Mouse (Mus musculus): Measurements from ENCODE around the gene Lrrc73. TPM values are rescaled to one million over a fixed set of nuclear protein-coding genes. Genes with fewer than 3 reads are reported as not detected.

Gene Lrrc73
- polyA plus RNA-seq, 2 experiments, result 0.08 to 0.11 TPM

DNA sequence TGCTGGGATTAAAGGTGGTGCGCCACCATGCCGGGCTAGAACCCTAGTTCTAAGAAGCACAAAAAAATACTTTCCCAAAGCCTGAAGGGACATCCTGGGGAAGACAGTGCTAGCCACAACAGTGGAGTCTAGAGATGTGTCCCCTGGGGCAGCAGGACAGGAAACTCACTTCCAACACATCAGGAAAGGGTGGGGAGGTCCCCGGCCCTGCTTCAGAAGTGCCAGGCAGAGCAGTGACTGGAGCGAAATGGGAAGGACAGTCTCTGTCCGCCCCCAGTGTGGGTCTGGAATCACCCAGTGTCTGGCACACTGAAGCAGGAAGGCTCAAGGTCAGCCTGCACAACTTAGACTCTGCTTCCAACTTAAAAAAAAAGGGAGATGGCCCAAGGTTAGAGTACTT is 19.3 kb downstream of the Lrrc73 start:
- Histone ChIP-seq H3K4me1 (replicated peaks; ENCODE audit: control insufficient read depth in 2 of 2, insufficient read depth in 2 of 2, low read length in 1 of 2) (no peaks in the 10 kb centered on the region), H3K9ac (replicated peaks) (no peak overlapping the region), H3K4me2 (ENCODE audit: low read depth) (no peak overlapping the region), H3K9me3 (ENCODE audit: control insufficient read depth, low read length) (no peaks in the 10 kb centered on the region), H3K4me3 (ENCODE audit: insufficient read depth in 1 of 2, low read depth in 2 of 2, low read length in 2 of 2) (no peak overlapping the region), H3K27me3 (ENCODE audit: control insufficient read depth, insufficient read depth, low read length) (no peaks in the 10 kb centered on the region), H3K27ac (no peak overlapping the region), H3K36me3 (replicated peaks; ENCODE audit: control insufficient read depth, insufficient read depth, low read depth) (no peaks in the 10 kb centered on the region; the same call in 1 of the 2 replicates)
- WGBS (ENCODE audit: insufficient replicate concordance), result 80% methylated on average over 5 of the region's 5 CpGs
- DNase-seq (ENCODE audit: low read depth in 3 of 3, low spot score in 3 of 3) (no peak), ATAC-seq (ENCODE audit: insufficient read depth) (no peak)
- TF ChIP-seq EP300 (IDR thresholded peaks at IDR 0.05; ENCODE audit: low read depth) (no peak), CTCF (IDR thresholded peaks at IDR 0.05; ENCODE audit: low read depth) (no peak)

DNA sequence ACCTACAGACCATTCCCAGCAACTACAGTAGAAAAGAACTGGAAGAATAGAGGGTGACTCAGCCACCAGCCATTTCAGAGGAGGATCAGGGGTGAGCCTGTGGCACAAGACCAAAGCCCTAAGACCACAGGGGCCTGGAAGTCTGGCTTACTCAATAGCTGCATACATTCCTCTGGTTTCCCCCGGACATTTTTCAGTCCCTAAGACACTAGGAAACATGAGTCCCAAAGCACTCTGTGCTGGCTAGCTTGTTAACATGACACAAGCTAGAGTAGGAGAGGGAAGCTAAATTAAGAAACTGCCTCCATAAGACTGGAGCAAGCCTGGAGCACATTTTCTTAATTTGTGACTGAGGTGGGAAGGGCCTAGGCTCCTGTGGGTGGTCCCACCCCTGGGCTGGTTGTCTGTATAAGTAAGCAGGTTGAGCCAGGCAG is 20.5 kb downstream of the Lrrc73 start:
- ATAC-seq (ENCODE audit: insufficient read depth), result no peak
- Histone ChIP-seq H3K36me3 (replicated peaks; ENCODE audit: control insufficient read depth, insufficient read depth, low read depth) (peaks cover 3% of the 10 kb centered on the region; the same call in 1 of the 2 replicates), H3K4me1 (replicated peaks; ENCODE audit: control insufficient read depth in 2 of 2, insufficient read depth in 2 of 2, low read length in 1 of 2) (no peaks in the 10 kb centered on the region), H3K4me3 (ENCODE audit: insufficient read depth in 1 of 2, low read depth in 2 of 2, low read length in 2 of 2) (no peak overlapping the region), H3K9ac (replicated peaks) (no peak overlapping the region), H3K4me2 (ENCODE audit: low read depth) (no peak overlapping the region), H3K27me3 (ENCODE audit: control insufficient read depth, insufficient read depth, low read length) (no peaks in the 10 kb centered on the region), H3K27ac (no peak overlapping the region), H3K9me3 (ENCODE audit: control insufficient read depth, low read length) (no peaks in the 10 kb centered on the region)
- TF ChIP-seq EP300 (IDR thresholded peaks at IDR 0.05; ENCODE audit: low read depth), result no peak
- TF ChIP-seq CTCF (IDR thresholded peaks at IDR 0.05; ENCODE audit: low read depth), result no peak
- no peak for DNase-seq (ENCODE audit: low read depth in 3 of 3, low spot score in 3 of 3)
- 63% methylated on average over 1 of the region's 1 CpGs for WGBS (ENCODE audit: insufficient replicate concordance)

DNA sequence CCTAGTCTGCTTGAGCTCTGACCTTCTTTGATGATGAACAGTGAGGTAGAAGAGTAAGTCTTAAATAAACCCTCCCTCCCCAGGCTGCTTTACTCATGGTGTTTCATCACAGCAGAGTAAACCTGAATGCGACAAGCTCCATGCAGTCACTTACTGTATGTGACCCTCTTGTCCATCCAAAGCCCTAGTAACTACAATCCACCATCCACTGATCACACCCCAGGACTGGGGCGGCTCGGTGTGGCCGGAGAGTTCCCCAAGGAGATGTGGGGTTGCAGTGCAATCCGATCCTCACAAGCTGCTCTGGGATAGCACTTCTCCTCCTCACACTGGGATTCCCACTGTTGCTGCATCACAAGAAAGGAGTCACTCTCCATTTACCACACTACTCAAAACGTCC is 21.1 kb downstream of the Lrrc73 start:
- TF ChIP-seq CTCF (IDR thresholded peaks at IDR 0.05; ENCODE audit: low read depth), result no peak
- TF ChIP-seq EP300 (IDR thresholded peaks at IDR 0.05; ENCODE audit: low read depth), result no peak
- Histone ChIP-seq H3K4me3 (ENCODE audit: insufficient read depth in 1 of 2, low read depth in 2 of 2, low read length in 2 of 2) (no peak overlapping the region), H3K27ac (no peak overlapping the region), H3K4me2 (ENCODE audit: low read depth) (no peak overlapping the region), H3K27me3 (ENCODE audit: control insufficient read depth, insufficient read depth, low read length) (no peaks in the 10 kb centered on the region), H3K4me1 (replicated peaks; ENCODE audit: control insufficient read depth in 2 of 2, insufficient read depth in 2 of 2, low read length in 1 of 2) (no peaks in the 10 kb centered on the region), H3K9ac (replicated peaks) (no peak overlapping the region), H3K9me3 (ENCODE audit: control insufficient read depth, low read length) (no peaks in the 10 kb centered on the region), H3K36me3 (replicated peaks; ENCODE audit: control insufficient read depth, insufficient read depth, low read depth) (peaks cover 3% of the 10 kb centered on the region; the same call in 1 of the 2 replicates)
- 75% methylated on average over 6 of the region's 6 CpGs for WGBS (ENCODE audit: insufficient replicate concordance)
- ATAC-seq (ENCODE audit: insufficient read depth), result no peak
- DNase-seq (ENCODE audit: low read depth in 3 of 3, low spot score in 3 of 3), result no peak

DNA sequence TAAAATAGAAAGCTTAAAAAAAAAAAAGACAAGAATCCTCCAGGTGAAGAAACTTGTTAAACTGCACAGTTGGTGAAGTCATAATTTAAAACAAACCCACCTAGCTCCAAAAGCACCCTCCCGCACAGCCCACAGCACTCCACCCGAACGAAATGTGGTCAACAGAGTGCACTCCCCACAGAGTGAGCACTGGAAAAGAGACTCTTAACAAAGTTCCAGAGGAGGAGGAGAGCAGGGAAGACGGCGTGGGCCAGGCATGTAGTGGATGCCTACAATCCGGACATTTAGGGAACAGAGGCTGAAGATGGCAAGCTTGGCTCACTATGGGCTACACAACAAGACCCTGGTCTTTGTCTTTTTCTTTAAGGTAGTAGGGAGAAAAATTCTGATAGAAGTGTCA is 21.7 kb downstream of the Lrrc73 start:
- WGBS (ENCODE audit: insufficient replicate concordance), result 87% methylated on average over 6 of the region's 6 CpGs
- no peak overlapping the region for H3K4me3 ChIP-seq (ENCODE audit: insufficient read depth in 1 of 2, low read depth in 2 of 2, low read length in 2 of 2)
- no peak overlapping the region for H3K27ac ChIP-seq
- no peaks in the 10 kb centered on the region for H3K27me3 ChIP-seq (ENCODE audit: control insufficient read depth, insufficient read depth, low read length)
- no peak overlapping the region for H3K9ac ChIP-seq (replicated peaks)
- no peak for DNase-seq (ENCODE audit: low read depth in 3 of 3, low spot score in 3 of 3)
- H3K36me3 ChIP-seq (replicated peaks; ENCODE audit: control insufficient read depth, insufficient read depth, low read depth), result peaks cover 3% of the 10 kb centered on the region; the same call in 1 of the 2 replicates
- no peaks in the 10 kb centered on the region for H3K9me3 ChIP-seq (ENCODE audit: control insufficient read depth, low read length)
- no peak for TF ChIP-seq EP300 (IDR thresholded peaks at IDR 0.05; ENCODE audit: low read depth)
- TF ChIP-seq CTCF (IDR thresholded peaks at IDR 0.05; ENCODE audit: low read depth), result no peak
- ATAC-seq (ENCODE audit: insufficient read depth), result no peak
- H3K4me2 ChIP-seq (ENCODE audit: low read depth), result no peak overlapping the region
- H3K4me1 ChIP-seq (replicated peaks; ENCODE audit: control insufficient read depth in 2 of 2, insufficient read depth in 2 of 2, low read length in 1 of 2), result no peaks in the 10 kb centered on the region

DNA sequence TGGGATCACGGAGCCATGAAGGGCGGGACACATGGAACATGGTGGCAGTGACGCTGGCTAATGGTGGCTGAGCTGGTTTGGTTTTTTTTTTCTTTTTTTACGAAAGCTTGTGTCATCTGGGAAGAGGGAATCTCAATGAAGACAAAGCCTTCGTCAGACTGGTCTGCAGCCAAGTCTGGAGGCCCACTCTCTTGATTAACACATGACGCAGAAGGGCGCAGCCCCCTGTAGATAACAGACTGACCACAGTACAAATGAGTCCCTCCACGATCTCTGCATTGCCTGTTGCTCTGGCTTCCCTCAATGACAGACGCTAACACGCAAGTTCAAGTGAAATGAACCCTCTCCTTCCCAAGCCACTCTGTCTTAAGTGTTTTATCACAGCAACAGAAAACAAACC is 22.2 kb downstream of the Lrrc73 start:
- no peak overlapping the region for H3K4me3 ChIP-seq (ENCODE audit: insufficient read depth in 1 of 2, low read depth in 2 of 2, low read length in 2 of 2)
- H3K27ac ChIP-seq, result no peak overlapping the region
- H3K27me3 ChIP-seq (ENCODE audit: control insufficient read depth, insufficient read depth, low read length), result no peaks in the 10 kb centered on the region
- no peaks in the 10 kb centered on the region for H3K4me1 ChIP-seq (replicated peaks; ENCODE audit: control insufficient read depth in 2 of 2, insufficient read depth in 2 of 2, low read length in 1 of 2)
- H3K9me3 ChIP-seq (ENCODE audit: control insufficient read depth, low read length), result no peaks in the 10 kb centered on the region
- peaks cover 3% of the 10 kb centered on the region; the same call in 1 of the 2 replicates for H3K36me3 ChIP-seq (replicated peaks; ENCODE audit: control insufficient read depth, insufficient read depth, low read depth)
- DNase-seq (ENCODE audit: low read depth in 3 of 3, low spot score in 3 of 3), result no peak
- no peak overlapping the region for H3K9ac ChIP-seq (replicated peaks)
- no peak overlapping the region for H3K4me2 ChIP-seq (ENCODE audit: low read depth)
- no peak for TF ChIP-seq EP300 (IDR thresholded peaks at IDR 0.05; ENCODE audit: low read depth)
- ATAC-seq (ENCODE audit: insufficient read depth), result no peak
- WGBS (ENCODE audit: insufficient replicate concordance), result 61% methylated on average over 10 of the region's 10 CpGs
